Mouse (Mus musculus): ENCODE results near the gene Cfi. TPM values are rescaled to one million over a fixed set of nuclear protein-coding genes. Genes with fewer than 3 reads are reported as not detected.

Gene Cfi
- total RNA-seq (2014; fragmentation: Nextera tagmentation), result not detected in 2 replicates
- total RNA-seq (2017), result not detected in 2 replicates
- polyA plus RNA-seq (2012), result not detected in 2 replicates

DNA sequence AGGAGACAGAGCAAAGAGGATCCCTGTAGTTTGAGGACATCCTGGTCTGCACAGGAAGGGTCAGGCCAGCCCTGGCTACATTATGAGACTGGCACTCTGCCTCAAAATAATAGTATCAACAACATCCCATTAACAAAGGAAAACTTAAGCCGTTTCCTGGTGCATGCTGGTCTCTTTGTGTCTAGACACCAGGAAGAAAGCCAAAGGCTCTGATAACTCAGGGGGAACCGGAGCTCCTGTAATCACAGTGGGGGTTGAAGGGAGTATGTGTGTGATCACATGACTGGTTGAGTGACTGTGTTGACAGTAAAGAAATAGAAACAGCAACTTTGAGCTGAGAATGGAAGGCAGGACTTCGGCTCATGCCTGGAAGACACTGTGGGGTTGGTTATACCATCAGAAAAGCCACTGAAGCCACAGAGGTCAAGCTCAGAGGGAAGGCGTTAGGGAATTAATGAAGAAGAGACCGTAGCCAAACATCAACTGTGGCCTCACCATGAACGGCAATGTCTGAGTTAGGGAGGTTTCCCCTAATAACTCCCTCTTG is at the start of gene Cfi:
Gene Cfi (plus strand): TSS at position 497 of the 547 bp plus-strand sequence.
- Histone ChIP-seq H3K27me3 (ENCODE audit: insufficient read depth, low read length) (peaks cover 13% of the 10 kb centered on the region; the same call in 1 of the 2 replicates), H3K4me3 (ENCODE audit: low read depth, low read length) (no peak within 1 kb of the TSS)
- TF ChIP-seq GATA2 (IDR thresholded peaks at IDR 0.05; ENCODE audit: borderline replicate concordance, low read depth, low read length) (no peak), POLR2AphosphoS5 (IDR thresholded peaks at IDR 0.05; ENCODE audit: insufficient replicate concordance, low read depth, low read length) (no peak), TAL1 (conservative IDR thresholded peaks at IDR 0.05; ENCODE audit: low read depth, low read length) (no peak), GATA1 (IDR thresholded peaks at IDR 0.05; ENCODE audit: borderline replicate concordance, low read length) (no peak), CTCF (IDR thresholded peaks at IDR 0.05; ENCODE audit: low read depth, low read length) (no peak)

DNA sequence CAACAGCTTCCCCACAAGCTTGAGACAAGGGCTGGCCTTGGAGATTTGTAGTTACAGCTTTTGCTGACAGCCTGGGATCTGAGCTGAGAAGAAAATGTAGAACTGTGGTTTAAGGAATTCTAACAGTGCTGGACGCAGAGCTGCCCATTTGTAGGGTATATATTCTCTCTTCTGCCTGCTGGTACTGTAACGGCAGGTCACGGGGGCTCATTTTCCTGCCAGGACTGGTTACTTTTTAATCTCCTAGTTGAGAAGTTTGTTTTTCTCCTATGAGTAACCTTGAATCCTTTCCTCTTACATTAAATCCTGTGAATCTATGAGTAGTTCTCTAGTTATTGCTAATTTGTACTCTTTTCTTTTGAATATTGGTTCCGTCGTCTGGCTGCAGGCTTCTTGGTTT is 41.9 kb upstream of the Cfi start:
- TF ChIP-seq TAL1 (conservative IDR thresholded peaks at IDR 0.05; ENCODE audit: low read depth, low read length) (no peak), CTCF (IDR thresholded peaks at IDR 0.05; ENCODE audit: low read depth, low read length) (no peak), GATA1 (IDR thresholded peaks at IDR 0.05; ENCODE audit: borderline replicate concordance, low read length) (no peak), GATA2 (IDR thresholded peaks at IDR 0.05; ENCODE audit: borderline replicate concordance, low read depth, low read length) (no peak), POLR2AphosphoS5 (IDR thresholded peaks at IDR 0.05; ENCODE audit: insufficient replicate concordance, low read depth, low read length) (no peak)
- no peaks in the 10 kb centered on the region for H3K27me3 ChIP-seq (ENCODE audit: insufficient read depth, low read length)
- H3K9me3 ChIP-seq (replicated peaks), result no peaks in the 10 kb centered on the region
- DNase-seq (ENCODE audit: low spot score) (no peak), ATAC-seq (ENCODE audit: extremely low read depth, insufficient number of reproducible peaks, low FRiP score, poor library complexity, severe bottlenecking) (no peak)
- H3K4me1 ChIP-seq (ENCODE audit: insufficient read depth, low read depth, low read length), result no peaks in the 10 kb centered on the region
- no peak overlapping the region for H3K4me3 ChIP-seq (ENCODE audit: low read depth, low read length)
- no peaks in the 10 kb centered on the region for H3K36me3 ChIP-seq (replicated peaks)

More for the DNA sequence above, at the start of gene Cfi:
- H3K36me3 ChIP-seq (replicated peaks), result no peaks in the 10 kb centered on the region
- no peaks in the 10 kb centered on the region for H3K9me3 ChIP-seq (replicated peaks)
- ATAC-seq (ENCODE audit: extremely low read depth, insufficient number of reproducible peaks, low FRiP score, poor library complexity, severe bottlenecking) (no peak), DNase-seq (ENCODE audit: low spot score) (no peak)
- peaks cover 4% of the 10 kb centered on the region; the same call in 1 of the 2 replicates for H3K4me1 ChIP-seq (ENCODE audit: insufficient read depth, low read depth, low read length)

- H3K27me3 ChIP-seq (ENCODE audit: insufficient read depth, low read length), result no peaks in the 10 kb centered on the region
- DNase-seq (ENCODE audit: low spot score), result no peak
- no peak for TF ChIP-seq GATA1 (IDR thresholded peaks at IDR 0.05; ENCODE audit: borderline replicate concordance, low read length)
- TF ChIP-seq GATA2 (IDR thresholded peaks at IDR 0.05; ENCODE audit: borderline replicate concordance, low read depth, low read length), result no peak
- no peak for TF ChIP-seq CTCF (IDR thresholded peaks at IDR 0.05; ENCODE audit: low read depth, low read length)
- no peak for TF ChIP-seq TAL1 (conservative IDR thresholded peaks at IDR 0.05; ENCODE audit: low read depth, low read length)
- TF ChIP-seq POLR2AphosphoS5 (IDR thresholded peaks at IDR 0.05; ENCODE audit: insufficient replicate concordance, low read depth, low read length), result no peak
Observed at GRCm38 (mm10) chr3:129797341-129797740, 38.3 kb upstream of the Cfi start.

DNA sequence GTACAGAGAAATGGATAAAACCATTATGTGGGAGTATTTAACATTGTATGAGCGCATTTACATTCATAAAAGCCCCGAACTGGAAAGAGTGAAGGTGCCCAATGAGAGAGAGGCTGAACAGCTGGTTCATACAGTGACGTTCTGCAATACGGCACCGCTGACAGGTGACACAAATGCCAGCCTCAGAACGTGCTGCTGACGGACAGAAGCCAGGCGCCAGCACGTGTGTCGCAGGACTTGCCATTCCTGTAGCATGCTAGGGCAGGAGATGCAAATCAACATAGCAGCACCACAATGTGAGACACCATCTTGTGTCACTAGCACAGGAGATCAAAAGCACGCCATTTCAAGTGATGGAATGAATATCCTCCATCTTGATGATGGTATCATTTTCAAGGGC is 37.1 kb upstream of the Cfi start:
- H3K36me3 ChIP-seq (replicated peaks), result no peaks in the 10 kb centered on the region
- no peak for TF ChIP-seq GATA2 (IDR thresholded peaks at IDR 0.05; ENCODE audit: borderline replicate concordance, low read depth, low read length)
- TF ChIP-seq CTCF (IDR thresholded peaks at IDR 0.05; ENCODE audit: low read depth, low read length), result no peak
- TF ChIP-seq GATA1 (IDR thresholded peaks at IDR 0.05; ENCODE audit: borderline replicate concordance, low read length), result no peak
- TF ChIP-seq POLR2AphosphoS5 (IDR thresholded peaks at IDR 0.05; ENCODE audit: insufficient replicate concordance, low read depth, low read length), result no peak
- TF ChIP-seq TAL1 (conservative IDR thresholded peaks at IDR 0.05; ENCODE audit: low read depth, low read length), result no peak
- no peak overlapping the region for H3K4me3 ChIP-seq (ENCODE audit: low read depth, low read length)
- H3K4me1 ChIP-seq (ENCODE audit: insufficient read depth, low read depth, low read length), result no peaks in the 10 kb centered on the region
- no peak for DNase-seq (ENCODE audit: low spot score)
- H3K27me3 ChIP-seq (ENCODE audit: insufficient read depth, low read length), result no peaks in the 10 kb centered on the region
- no peak for ATAC-seq (ENCODE audit: extremely low read depth, insufficient number of reproducible peaks, low FRiP score, poor library complexity, severe bottlenecking)
- H3K9me3 ChIP-seq (replicated peaks), result no peaks in the 10 kb centered on the region

More at GRCm38 (mm10) chr3:129797341-129797740, 38.3 kb upstream of the Cfi start:
- H3K9me3 ChIP-seq (replicated peaks), result no peaks in the 10 kb centered on the region
- H3K4me1 ChIP-seq (ENCODE audit: insufficient read depth, low read depth, low read length), result no peaks in the 10 kb centered on the region
- ATAC-seq (ENCODE audit: extremely low read depth, insufficient number of reproducible peaks, low FRiP score, poor library complexity, severe bottlenecking), result no peak
- H3K4me3 ChIP-seq (ENCODE audit: low read depth, low read length), result no peak overlapping the region
- H3K36me3 ChIP-seq (replicated peaks), result no peaks in the 10 kb centered on the region

DNA sequence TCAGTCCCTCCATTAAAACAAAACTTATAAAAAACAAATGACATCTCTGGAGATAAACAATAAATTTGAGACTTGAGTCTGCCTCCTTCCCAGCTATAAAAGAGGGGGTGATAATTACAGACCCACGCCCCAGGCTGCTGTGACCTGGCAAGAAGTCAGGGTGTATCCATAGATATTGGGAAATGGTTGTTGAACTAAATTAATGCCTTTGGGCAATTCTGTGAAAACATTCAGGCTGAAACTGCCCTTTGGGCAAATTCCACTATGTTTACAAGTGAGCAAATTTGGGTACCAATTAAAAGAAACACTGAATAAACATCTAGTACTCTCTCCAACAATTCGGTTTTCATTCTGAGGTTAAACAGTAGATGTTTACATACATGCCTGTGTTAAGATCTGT is 36.7 kb upstream of the Cfi start:
- Histone ChIP-seq H3K27me3 (ENCODE audit: insufficient read depth, low read length) (no peaks in the 10 kb centered on the region), H3K4me3 (ENCODE audit: low read depth, low read length) (no peak overlapping the region), H3K4me1 (ENCODE audit: insufficient read depth, low read depth, low read length) (no peaks in the 10 kb centered on the region), H3K36me3 (replicated peaks) (no peaks in the 10 kb centered on the region), H3K9me3 (replicated peaks) (no peaks in the 10 kb centered on the region)
- TF ChIP-seq TAL1 (conservative IDR thresholded peaks at IDR 0.05; ENCODE audit: low read depth, low read length) (no peak), POLR2AphosphoS5 (IDR thresholded peaks at IDR 0.05; ENCODE audit: insufficient replicate concordance, low read depth, low read length) (no peak), GATA1 (IDR thresholded peaks at IDR 0.05; ENCODE audit: borderline replicate concordance, low read length) (no peak), GATA2 (IDR thresholded peaks at IDR 0.05; ENCODE audit: borderline replicate concordance, low read depth, low read length) (no peak), CTCF (IDR thresholded peaks at IDR 0.05; ENCODE audit: low read depth, low read length) (no peak)
- no peak for ATAC-seq (ENCODE audit: extremely low read depth, insufficient number of reproducible peaks, low FRiP score, poor library complexity, severe bottlenecking)
- no peak for DNase-seq (ENCODE audit: low spot score)

GRCm38 (mm10) chr3:129803765-129804164 is 31.9 kb upstream of the Cfi start, which contains the start of gene Lrit3:
Lrit3 (minus strand) TSS chr3:129804030.
- TF ChIP-seq GATA1 (IDR thresholded peaks at IDR 0.05; ENCODE audit: borderline replicate concordance, low read length), result no peak
- TF ChIP-seq POLR2AphosphoS5 (IDR thresholded peaks at IDR 0.05; ENCODE audit: insufficient replicate concordance, low read depth, low read length), result no peak
- no peak for TF ChIP-seq GATA2 (IDR thresholded peaks at IDR 0.05; ENCODE audit: borderline replicate concordance, low read depth, low read length)
- no peak for TF ChIP-seq TAL1 (conservative IDR thresholded peaks at IDR 0.05; ENCODE audit: low read depth, low read length)
- no peak for TF ChIP-seq CTCF (IDR thresholded peaks at IDR 0.05; ENCODE audit: low read depth, low read length)
- H3K4me3 ChIP-seq (ENCODE audit: low read depth, low read length), result no peak within 1 kb of the TSS
- H3K9me3 ChIP-seq (replicated peaks), result no peaks in the 10 kb centered on the region
- H3K4me1 ChIP-seq (ENCODE audit: insufficient read depth, low read depth, low read length), result no peaks in the 10 kb centered on the region
- H3K36me3 ChIP-seq (replicated peaks), result no peaks in the 10 kb centered on the region
- ATAC-seq (ENCODE audit: extremely low read depth, insufficient number of reproducible peaks, low FRiP score, poor library complexity, severe bottlenecking) (no peak), DNase-seq (ENCODE audit: low spot score) (no peak)
- H3K27me3 ChIP-seq (ENCODE audit: insufficient read depth, low read length), result no peaks in the 10 kb centered on the region

Data from G1E (cell line).